In genomic region chr11:88528522-88529101, GRCm38 (mm10) we compare ENCODE assay signal across 9 mouse cellular contexts.
DNase-seq lines count a peak whose midpoint lies in the region; ATAC-seq lines count a peak whose summit lies in the region.
"Had no signal": no experiment of that assay in that cellular context is flagged by ENCODE, and none has a peak within 500 bp of the region (broad histone marks: within the 10 kb centered on the region; RNA-seq: fewer than 3 reads in every experiment).

No protein-coding gene starts in this region.

- no peak for ATAC-seq in embryonic facial prominence, embryonic 13.5 days (ENCODE audit: insufficient number of reproducible peaks, insufficient read depth, low FRiP score, low TSS enrichment, low read depth)
- ATAC-seq in limb, embryonic 13.5 days (ENCODE audit: low FRiP score, low read depth): no peak

- H3K4me1 ChIP-seq in embryonic facial prominence, embryonic 13.5 days: peaks cover 60% of the 10 kb centered on the region
- H3K4me1 ChIP-seq in hindbrain, embryonic 10.5 days (replicated peaks): peaks cover 77% of the 10 kb centered on the region
- peaks cover 66% of the 10 kb centered on the region for H3K4me1 ChIP-seq in limb, embryonic 13.5 days

- H3K36me3 ChIP-seq in embryonic facial prominence, embryonic 13.5 days: no peaks in the 10 kb centered on the region
- H3K36me3 ChIP-seq in hindbrain, embryonic 10.5 days: peaks cover 38% of the 10 kb centered on the region
- no peaks in the 10 kb centered on the region for H3K36me3 ChIP-seq in limb, embryonic 13.5 days
- H3K36me3 ChIP-seq in splenic B cell, adult 2 months (ENCODE audit: control insufficient read depth, insufficient read depth, low read length, poor library complexity, severe bottlenecking): no peaks in the 10 kb centered on the region; the same call in 1 of the 2 replicates

- WGBS in embryonic facial prominence, embryonic 13.5 days: 12% methylated on average over 8 of the region's 8 CpGs
- WGBS in hindbrain, embryonic 10.5 days: 32% methylated on average over 8 of the region's 8 CpGs
- WGBS in limb, embryonic 13.5 days: 19% methylated on average over 8 of the region's 8 CpGs

- H3K4me3 ChIP-seq in embryonic facial prominence, embryonic 13.5 days: no peak overlapping the region
- H3K4me3 ChIP-seq in hindbrain, embryonic 10.5 days: no peak overlapping the region
- no peak overlapping the region for H3K4me3 ChIP-seq in limb, embryonic 13.5 days

- no peak overlapping the region for H3K9ac ChIP-seq in embryonic facial prominence, embryonic 13.5 days
- no peak overlapping the region for H3K9ac ChIP-seq in limb, embryonic 13.5 days
- H3K9ac ChIP-seq: liver, embryonic 14.5 days had no signal

- H3K27ac ChIP-seq in embryonic facial prominence, embryonic 13.5 days: peak overlapping the region; percentile 60; the same call in 1 of the 2 replicates
- H3K27ac ChIP-seq in hindbrain, embryonic 10.5 days: peak overlapping the region; percentile 85
- H3K27ac ChIP-seq in limb, embryonic 13.5 days: peak overlapping the region; percentile 63; the same call in 1 of the 2 replicates
- H3K27ac ChIP-seq: liver, embryonic 14.5 days had no signal

- H3K27me3 ChIP-seq in embryonic facial prominence, embryonic 13.5 days: no peaks in the 10 kb centered on the region
- no peaks in the 10 kb centered on the region for H3K27me3 ChIP-seq in hindbrain, embryonic 10.5 days (ENCODE audit: insufficient read depth, poor library complexity, severe bottlenecking)
- no peaks in the 10 kb centered on the region for H3K27me3 ChIP-seq in limb, embryonic 13.5 days
- H3K27me3 ChIP-seq in splenic B cell, adult 2 months (ENCODE audit: control insufficient read depth, insufficient read depth, low read length, poor library complexity, severe bottlenecking): no peaks in the 10 kb centered on the region

- peak; percentile 27 for DNase-seq in 416B (ENCODE audit: low read depth)
- peak; percentile 44 for DNase-seq in hindbrain, embryonic 10.5 days (ENCODE audit: low spot score)
- DNase-seq in splenic B cell, adult 2 months (ENCODE audit: low read depth, low spot score): peak; percentile 26
- no peak for DNase-seq in yolk sac, embryonic 10.5 days (ENCODE audit: low spot score)
- DNase-seq in ovary, adult 18-20 months (ENCODE audit: low spot score): no peak
- DNase-seq in right cerebral cortex, postnatal 4 days: no peak

- H3K9me3 ChIP-seq in embryonic facial prominence, embryonic 13.5 days: no peaks in the 10 kb centered on the region
- H3K9me3 ChIP-seq in hindbrain, embryonic 10.5 days: no peaks in the 10 kb centered on the region
- H3K9me3 ChIP-seq in limb, embryonic 13.5 days: no peaks in the 10 kb centered on the region

- 0 out of 2 replicates have a peak overlapping the region, but pooled peaks have one; percentile 24 for H3K4me2 ChIP-seq in embryonic facial prominence, embryonic 13.5 days
- peak overlapping the region; percentile 21 for H3K4me2 ChIP-seq in limb, embryonic 13.5 days (replicated peaks)

Comparison
In these comparisons a context has a peak if more than half of its experiments do, and no peak if none do; other contexts are left out.
1. DNase-seq: peak in 416B (single experiment), hindbrain, embryonic 10.5 days (single experiment) and splenic B cell, adult 2 months (single experiment); none in yolk sac, embryonic 10.5 days (single experiment), ovary, adult 18-20 months (single experiment) and right cerebral cortex, postnatal 4 days (single experiment).
2. Peak in every context shown above with its lines, with median percentiles within 50 percentile points of each other: H3K27ac ChIP-seq.